Mouse (Mus musculus) cerebellum, postnatal 14 days (tissue): ENCODE measurements around the gene Ccdc77.
"Not testable (repeated sequence)": the region's sequence is repeated elsewhere in the genome, so short reads cannot be mapped to it uniquely, and the experiment has no call there.

Experiments
- DNase-seq, 2 experiments: peaks; one replicate each; pipeline ENCODE4 v3.0.0; 2021; ENCODE audit warnings: mixed read lengths in 2 of 2

Ccdc77 gene

GRCm38 (mm10) chr6:120309338-120309737, 54.8 kb downstream of the Ccdc77 start:
- DNase-seq, result no peak

- no peak for DNase-seq
Measured at GRCm38 (mm10) chr6:120306859-120307594, 57.1 kb downstream of the Ccdc77 start.

GRCm38 (mm10) chr6:120302755-120303316, 61.3 kb downstream of the Ccdc77 start:
- DNase-seq, result peak; percentile 25 to 48

- peak; percentile 62 to 67 for DNase-seq
Measured at GRCm38 (mm10) chr6:120301137-120301536, 63.0 kb downstream of the Ccdc77 start.

- DNase-seq, result not testable (repeated sequence)
Measured at GRCm38 (mm10) chr6:120296589-120296988, 67.6 kb downstream of the Ccdc77 start.

GRCm38 (mm10) chr6:120294785-120295133, 69.4 kb downstream of the Ccdc77 start:
- peak; percentile 64 to 69 for DNase-seq

- peak; percentile 35 to 47 for DNase-seq
Measured at GRCm38 (mm10) chr6:120294056-120294784, 70.0 kb downstream of the Ccdc77 start, which contains the start of the genes D330020A13Rik and B4galnt3. Gene D330020A13Rik, plus strand, starts transcription at chr6:120294364. Gene B4galnt3, minus strand, starts transcription at chr6:120294559.

GRCm38 (mm10) chr6:120291396-120292009, 72.7 kb downstream of the Ccdc77 start:
- peak; percentile 77 to 82 for DNase-seq

GRCm38 (mm10) chr6:120289430-120289829, 74.7 kb downstream of the Ccdc77 start:
- DNase-seq, result no peak

- no peak for DNase-seq
Measured at GRCm38 (mm10) chr6:120288541-120288940, 75.6 kb downstream of the Ccdc77 start.

- no peak for DNase-seq
Measured at GRCm38 (mm10) chr6:120287279-120287678, 76.9 kb downstream of the Ccdc77 start.

- DNase-seq, result no peak
Measured at GRCm38 (mm10) chr6:120276874-120277449, 87.2 kb downstream of the Ccdc77 start.

GRCm38 (mm10) chr6:120275301-120275700, 88.9 kb downstream of the Ccdc77 start:
- DNase-seq, result no peak

GRCm38 (mm10) chr6:120274887-120275286, 89.3 kb downstream of the Ccdc77 start:
- DNase-seq, result no peak
